Mouse (Mus musculus) gastrocnemius, adult 8-10 months (tissue): ENCODE results near the gene Ptgdr2. TPM values are rescaled to one million over a fixed set of nuclear protein-coding genes. Genes with fewer than 3 reads are reported as not detected.

ENCODE experiments used
- DNase-seq, 2 experiments: peaks; one replicate each; pipeline ENCODE4 v3.0.0; 2022; ENCODE audit warnings: low spot score in 2 of 2
- total RNA-seq, 4 experiments: library from RNA; stranded (reverse); gene quantifications; 2 replicates each; pipeline ENCODE4 v1.2.4; 2022

Gene Ptgdr2
- total RNA-seq, 4 experiments from 2014 or later = not detected

DNA sequence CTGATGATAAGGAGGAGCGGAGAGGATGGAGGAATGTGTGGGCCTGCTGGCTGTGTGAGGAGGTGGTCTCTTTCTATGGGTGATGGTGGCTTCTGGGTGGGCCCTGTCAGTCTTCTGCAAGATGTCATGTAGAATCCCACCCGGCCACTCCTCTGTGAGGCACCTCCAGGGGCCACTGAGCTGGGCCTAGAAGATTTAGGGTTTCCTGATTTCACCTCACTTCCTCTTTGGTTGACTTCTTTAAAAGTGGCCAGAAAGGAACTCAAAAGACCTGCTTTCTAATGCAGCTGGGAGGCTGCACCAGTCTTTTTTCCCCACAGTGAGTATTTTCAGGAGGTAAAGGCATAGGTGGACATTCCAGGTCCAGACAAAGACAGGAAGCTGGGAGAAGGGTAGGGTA lies 6.3 kb upstream of the Ptgdr2 start:
- DNase-seq = no peak

DNA sequence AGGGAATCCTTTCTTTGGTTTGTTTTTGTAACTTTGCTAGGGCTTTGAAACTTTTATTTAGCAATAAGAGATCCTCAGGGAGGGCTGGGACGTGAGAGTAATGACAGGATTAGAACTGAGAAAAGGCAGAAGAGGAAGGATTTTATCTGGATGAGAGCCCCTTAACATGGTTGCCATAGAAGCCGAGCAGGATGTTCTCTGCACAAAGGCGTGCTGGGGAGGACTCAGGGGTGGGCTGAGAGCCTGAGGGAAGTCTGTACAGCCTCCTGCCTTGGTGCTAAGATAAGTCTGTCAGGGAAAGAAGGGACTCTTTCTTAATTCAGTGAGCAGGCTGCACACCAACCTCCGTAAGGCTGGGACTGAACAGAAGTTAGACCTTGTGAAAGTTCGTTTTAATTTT lies 1.9 kb upstream of the Ptgdr2 start:
- no peak for DNase-seq

- DNase-seq = no peak
These were observed 883 bp upstream of the Ptgdr2 start for GRCm38 (mm10) chr19:10936077-10936476.

GRCm38 (mm10) chr19:10938771-10939170 lies 1.8 kb downstream of the Ptgdr2 start:
- DNase-seq = no peak

DNA sequence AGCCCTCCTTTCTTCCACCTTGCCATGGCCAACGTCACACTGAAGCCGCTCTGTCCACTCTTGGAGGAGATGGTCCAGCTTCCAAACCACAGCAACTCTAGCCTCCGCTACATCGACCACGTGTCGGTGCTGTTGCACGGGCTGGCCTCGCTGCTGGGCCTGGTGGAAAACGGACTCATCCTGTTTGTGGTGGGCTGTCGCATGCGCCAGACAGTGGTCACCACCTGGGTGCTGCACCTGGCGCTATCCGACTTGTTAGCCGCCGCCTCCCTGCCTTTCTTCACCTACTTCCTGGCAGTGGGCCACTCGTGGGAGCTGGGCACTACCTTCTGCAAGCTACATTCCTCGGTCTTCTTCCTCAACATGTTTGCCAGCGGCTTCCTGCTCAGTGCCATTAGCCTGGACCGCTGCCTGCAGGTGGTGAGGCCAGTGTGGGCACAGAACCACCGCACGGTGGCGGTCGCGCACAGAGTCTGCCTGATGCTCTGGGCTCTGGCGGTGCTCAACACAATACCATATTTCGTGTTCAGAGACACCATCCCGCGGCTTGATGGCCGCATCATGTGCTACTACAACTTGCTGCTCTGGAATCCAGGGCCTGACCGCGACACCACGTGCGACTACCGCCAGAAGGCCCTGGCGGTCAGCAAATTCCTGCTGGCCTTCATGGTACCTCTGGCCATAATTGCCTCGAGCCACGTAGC lies 3.3 kb downstream of the Ptgdr2 start:
- DNase-seq = peak in 1 of 2 experiments; percentile 23

GRCm38 (mm10) chr19:10940801-10941457 lies 4.0 kb downstream of the Ptgdr2 start:
- no peak for DNase-seq

- no peak for DNase-seq
These were observed 7.0 kb downstream of the Ptgdr2 start for GRCm38 (mm10) chr19:10943955-10944354.

- no peak for DNase-seq
These were observed 9.5 kb downstream of the Ptgdr2 start for GRCm38 (mm10) chr19:10946506-10946905.

- no peak for DNase-seq
These were observed 10.3 kb downstream of the Ptgdr2 start for GRCm38 (mm10) chr19:10947219-10947618.

DNA sequence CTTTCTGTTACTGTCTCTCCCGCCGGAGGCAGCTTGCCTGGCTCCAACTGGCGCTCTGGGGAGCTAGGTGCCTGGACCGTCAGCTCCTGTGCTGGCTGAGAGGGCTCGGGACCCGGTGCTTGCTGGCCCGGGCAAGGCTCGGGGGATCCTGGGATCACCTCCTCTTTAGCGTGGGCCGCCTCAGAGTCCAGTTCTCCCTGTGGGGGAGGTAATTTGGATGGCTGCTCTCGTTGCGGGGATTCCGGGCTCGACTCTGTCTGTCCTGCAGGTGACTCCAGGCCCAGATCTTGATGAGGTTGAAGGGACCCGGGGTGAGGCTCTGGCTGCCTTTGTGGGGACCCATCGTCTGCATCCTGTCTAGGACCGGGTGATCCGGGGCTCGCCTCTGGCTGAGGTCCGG lies 11.5 kb downstream of the Ptgdr2 start:
- DNase-seq = no peak

DNA sequence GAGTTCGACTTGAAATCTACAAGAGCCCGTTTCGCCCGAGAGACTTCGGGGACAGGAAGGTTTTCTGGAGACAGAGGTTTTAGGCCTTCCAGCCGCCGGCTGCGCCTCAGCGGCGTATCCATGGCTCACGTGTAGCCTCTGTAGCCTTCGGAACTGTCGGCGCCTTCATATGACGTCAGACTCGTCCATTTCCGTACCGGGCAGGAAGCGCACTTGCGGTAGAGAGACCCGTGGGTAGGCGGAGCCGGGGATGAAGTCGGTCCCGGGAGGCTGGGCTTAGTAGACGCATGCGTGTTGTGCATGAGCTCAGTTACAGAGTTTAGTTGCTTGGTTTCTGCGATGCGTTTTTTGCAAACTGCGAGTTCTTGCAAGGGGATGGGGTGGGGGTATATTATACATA lies 12.2 kb downstream of the Ptgdr2 start, which contains the start of gene Ccdc86:
Gene Ccdc86 (minus strand): TSS at position 155 of the 400 bp plus-strand sequence.
- peak; percentile 88 to 93 for DNase-seq

- no peak for DNase-seq
These were observed 12.6 kb downstream of the Ptgdr2 start for GRCm38 (mm10) chr19:10949558-10949957.

DNA sequence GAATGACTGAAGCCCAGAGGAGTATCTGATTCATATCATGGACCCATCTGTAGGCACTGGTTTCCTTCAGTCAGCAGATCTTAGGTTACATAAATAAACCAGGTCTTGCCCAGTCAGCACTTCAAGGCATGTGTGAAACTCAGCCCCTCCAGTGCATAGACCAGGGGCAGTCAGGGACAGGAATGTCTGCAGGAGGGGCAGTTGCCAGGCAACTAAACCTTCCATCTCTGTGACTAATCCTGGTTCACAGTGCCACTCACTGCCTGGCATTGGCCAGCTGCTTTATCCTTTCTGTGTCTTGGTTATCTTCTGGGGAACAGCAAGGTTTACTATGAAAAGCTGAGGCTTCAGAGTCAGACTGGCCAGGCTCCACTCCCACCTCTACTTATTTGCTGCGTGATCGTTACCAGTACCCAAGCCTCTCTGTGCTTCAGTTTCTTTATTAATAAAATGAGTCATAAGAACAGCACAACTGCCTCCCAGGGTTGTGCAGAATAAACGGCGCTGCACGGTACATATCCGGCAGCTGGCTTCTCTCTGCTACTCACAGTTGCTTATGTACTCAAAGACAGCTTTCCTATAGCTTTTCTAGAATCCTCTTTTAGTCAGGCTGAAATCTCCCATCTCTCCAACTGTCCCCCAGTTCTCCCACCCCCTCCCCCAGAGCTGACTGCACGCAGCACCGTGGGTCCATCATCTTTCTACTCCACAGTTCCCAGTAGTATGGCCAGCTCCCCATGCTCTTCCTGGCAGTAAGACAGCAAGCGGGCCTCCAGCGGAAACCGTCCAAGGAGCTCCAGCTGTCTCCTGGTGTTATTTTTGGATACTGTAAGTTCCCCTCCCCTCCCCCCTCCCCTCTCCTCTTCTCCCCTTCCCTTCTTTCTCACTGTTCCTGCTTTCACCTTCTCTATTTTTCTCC lies 15.3 kb downstream of the Ptgdr2 start:
- DNase-seq = peak; percentile 57 to 77

DNA sequence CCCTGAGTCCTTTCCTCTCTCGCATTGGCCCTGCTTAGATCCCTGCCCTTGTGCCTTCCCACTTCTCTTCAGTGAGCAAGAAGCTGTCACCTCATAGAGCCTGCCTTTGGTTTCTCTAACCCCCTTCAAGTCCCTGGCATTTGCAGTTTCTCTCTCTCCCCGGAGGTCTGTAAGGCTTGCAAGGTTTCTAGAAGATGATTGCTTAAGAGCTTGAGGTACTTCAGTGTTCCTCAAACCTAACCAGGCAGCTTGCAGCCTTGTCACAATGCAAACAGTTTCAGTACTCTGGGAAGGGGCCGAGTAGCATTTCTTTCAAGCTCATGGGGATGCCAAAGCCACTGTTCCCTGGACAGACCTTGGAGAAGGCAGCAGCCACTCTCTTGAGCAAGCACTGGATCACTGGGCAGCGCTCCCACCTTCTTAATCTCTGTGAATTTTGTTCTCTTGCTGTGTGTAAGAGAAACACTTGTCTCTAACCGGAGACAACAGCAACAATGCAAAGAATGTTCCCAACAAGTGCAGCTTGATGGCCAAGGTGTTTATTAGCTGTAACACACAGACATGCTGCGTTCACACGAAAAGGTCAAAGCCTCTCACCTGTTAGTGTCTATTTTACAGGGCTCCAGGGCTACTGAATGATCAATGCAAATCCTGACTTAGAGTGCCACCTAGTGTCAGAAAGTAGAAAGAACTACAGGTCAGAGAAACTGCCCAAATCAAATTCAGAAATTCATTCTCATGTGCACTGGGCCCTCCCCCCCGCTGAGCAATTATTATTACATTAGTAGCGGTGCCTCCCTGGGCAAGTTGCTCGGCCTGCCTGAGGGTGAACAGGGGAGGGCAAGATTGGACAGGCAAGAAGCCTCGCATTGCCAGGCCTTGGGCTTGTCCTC lies 22.4 kb downstream of the Ptgdr2 start:
- peak in 1 of 2 experiments; percentile 35 for DNase-seq

GRCm38 (mm10) chr19:10959978-10960346 lies 23.0 kb downstream of the Ptgdr2 start:
- no peak for DNase-seq

DNA sequence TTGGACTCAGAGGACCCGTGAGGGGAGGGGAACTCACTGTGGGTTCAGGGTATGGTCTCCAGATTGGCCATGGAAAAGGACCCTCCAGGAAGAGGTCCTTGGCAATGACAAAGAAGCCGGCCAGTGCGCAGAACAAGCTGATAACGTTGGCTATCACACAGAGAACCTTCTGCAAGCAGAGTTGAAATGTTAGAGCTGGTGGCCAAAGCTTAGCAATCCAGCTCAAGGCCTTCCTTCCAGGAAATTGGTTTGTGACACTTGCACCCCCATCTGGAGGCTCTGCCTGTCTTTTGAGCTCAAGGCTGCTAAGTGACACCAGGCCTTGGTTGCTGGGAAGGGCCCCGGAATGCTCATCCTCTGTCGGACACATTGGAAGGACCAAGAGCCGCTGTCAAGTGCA lies 28.8 kb downstream of the Ptgdr2 start:
- no peak for DNase-seq

DNA sequence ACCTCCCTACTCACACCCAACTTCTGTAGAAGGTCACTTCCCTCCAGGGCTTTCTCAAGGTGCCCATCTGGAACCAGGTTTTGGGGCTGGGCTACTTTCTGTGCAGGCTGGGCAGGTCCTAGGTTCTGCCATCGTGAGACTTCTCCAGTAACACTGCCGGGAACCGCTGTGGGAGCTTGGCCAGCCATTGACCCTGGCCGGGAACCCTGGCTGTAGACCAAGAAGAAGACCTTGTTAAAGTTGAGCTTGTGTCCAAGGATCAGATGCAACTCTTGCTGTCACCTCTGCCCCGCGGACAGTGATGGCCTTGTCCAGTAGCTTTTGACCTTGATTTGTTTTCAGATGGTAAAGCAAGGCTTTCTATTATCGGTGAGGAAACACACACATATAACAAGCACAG lies 31.6 kb downstream of the Ptgdr2 start:
- no peak for DNase-seq

GRCm38 (mm10) chr19:10970457-10970856 lies 33.5 kb downstream of the Ptgdr2 start:
- no peak for DNase-seq

DNA sequence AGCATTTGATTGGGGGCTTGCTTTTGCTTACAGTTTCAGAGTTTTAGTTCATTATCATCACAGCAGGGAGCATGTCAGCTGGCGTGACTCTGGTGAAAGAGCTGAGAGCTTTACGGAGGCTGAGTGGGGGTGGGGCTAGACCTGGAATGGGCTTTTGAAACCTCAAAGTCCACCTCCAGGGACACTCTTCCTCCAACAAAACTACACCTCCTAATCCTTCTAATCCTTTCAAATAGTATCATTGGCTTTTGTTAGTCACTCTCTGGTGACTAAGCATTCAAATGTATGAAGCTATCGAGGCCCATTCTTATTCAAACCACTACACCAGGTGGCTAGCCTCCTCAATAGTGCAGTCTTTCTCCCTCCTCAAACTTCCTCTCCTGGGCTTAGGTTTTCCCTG lies 35.7 kb downstream of the Ptgdr2 start:
- DNase-seq = no peak

DNA sequence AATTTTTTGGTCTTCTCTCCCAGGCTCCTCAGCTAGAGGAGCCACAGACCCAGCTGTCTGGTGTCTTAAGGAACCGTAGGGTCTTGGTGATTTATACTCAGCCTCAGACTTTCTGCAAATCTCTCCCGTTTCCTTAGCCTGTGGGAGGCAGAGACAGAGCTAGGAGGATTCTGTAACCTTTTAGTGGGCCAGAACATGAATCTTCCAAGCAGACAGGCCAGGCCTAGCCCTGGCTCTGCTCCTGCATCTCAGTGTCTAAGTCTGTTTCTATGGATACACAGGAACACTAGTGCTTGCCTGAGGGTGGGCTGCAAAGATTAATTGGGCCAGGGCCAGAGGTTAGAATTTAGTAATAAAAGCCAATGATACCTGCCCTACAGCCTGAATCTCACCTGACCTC lies 36.2 kb downstream of the Ptgdr2 start:
- no peak for DNase-seq

GRCm38 (mm10) chr19:10974238-10974865 lies 37.4 kb downstream of the Ptgdr2 start, which contains the start of gene Ms4a10:
Gene Ms4a10, minus strand, starts transcription at chr19:10974670.
- no peak for DNase-seq
